Mouse (Mus musculus) adrenal gland, postnatal 14 days (tissue): ENCODE results near the gene C530008M17Rik. TPM values are rescaled to one million over a fixed set of nuclear protein-coding genes. Genes with fewer than 3 reads are reported as not detected.

Experiments
- DNase-seq: peaks from one replicate; pipeline ENCODE4 v3.0.0; 2021; ENCODE audit warnings: mixed read lengths
- long read RNA-seq, 2 experiments: library from polyadenylated mRNA; stranded (forward); transcript quantifications; one replicate each; pipeline ENCODE4 v2.0.0; 2021
- total RNA-seq: library from RNA; stranded (reverse); gene quantifications from 2 replicates; pipeline ENCODE4 v1.2.3, GENCODE M21; 2021

Gene C530008M17Rik
- total RNA-seq = 12.0 and 16.7 TPM in 2 replicates
- long read RNA-seq, experiment 1, partial matches to known transcripts = 0 of 7 reads
- long read RNA-seq, experiment 1, other reads (novel, unspliced or antisense) = 7 of 7 reads
- long read RNA-seq, experiment 2, partial matches to known transcripts = 4 of 5 reads
- long read RNA-seq, experiment 2, other reads (novel, unspliced or antisense) = 1 of 5 reads

- no peak for DNase-seq
These were observed at the start of gene C530008M17Rik for GRCm38 (mm10) chr5:76656212-76656611. C530008M17Rik (plus strand) TSS chr5:76656512.

- DNase-seq = no peak
These were observed 46.5 kb upstream of the C530008M17Rik start for GRCm38 (mm10) chr5:76609702-76610370.

GRCm38 (mm10) chr5:76612867-76613499, 43.3 kb upstream of the C530008M17Rik start:
- no peak for DNase-seq

DNA sequence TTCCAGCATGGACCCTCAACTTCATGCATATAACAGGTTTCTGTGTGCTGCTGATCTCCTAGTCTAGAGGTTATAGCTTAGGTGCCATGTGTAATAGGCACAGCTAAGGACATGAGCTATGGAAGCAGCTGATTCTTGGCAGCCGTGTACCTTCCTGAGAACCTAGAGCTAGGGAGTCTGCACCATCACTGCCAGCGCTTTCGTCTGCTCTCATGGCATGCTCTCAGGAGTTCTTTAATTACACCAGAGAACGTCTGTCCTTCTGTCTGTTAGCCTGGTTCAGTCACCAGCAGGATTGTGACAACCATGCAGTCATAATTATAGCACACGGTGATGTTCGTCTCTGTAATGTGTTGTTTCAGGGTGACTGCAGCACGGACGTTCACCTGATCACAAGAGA, 41.0 kb upstream of the C530008M17Rik start:
- DNase-seq = no peak

GRCm38 (mm10) chr5:76616196-76616747, 40.0 kb upstream of the C530008M17Rik start:
- no peak for DNase-seq

DNA sequence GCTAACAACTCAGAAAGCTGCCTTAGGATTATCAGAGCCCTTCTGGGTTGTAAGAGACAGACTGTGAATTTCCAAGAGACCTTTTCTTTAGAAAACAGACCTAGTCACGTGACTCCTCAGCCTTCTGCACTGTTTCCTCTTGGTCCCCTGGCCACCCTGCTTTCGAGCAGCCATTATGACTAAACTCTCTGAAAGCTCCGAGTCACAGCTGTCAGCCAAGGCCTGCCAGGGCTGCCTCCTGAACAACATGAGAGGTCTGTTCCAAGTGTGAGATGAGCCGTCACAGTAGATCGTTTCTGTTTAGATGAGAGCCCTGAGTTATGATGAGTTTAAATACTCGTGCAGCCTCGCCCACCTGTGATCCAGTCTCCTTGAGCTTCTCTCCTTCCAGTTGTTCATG, 37.6 kb upstream of the C530008M17Rik start:
- DNase-seq = no peak

DNA sequence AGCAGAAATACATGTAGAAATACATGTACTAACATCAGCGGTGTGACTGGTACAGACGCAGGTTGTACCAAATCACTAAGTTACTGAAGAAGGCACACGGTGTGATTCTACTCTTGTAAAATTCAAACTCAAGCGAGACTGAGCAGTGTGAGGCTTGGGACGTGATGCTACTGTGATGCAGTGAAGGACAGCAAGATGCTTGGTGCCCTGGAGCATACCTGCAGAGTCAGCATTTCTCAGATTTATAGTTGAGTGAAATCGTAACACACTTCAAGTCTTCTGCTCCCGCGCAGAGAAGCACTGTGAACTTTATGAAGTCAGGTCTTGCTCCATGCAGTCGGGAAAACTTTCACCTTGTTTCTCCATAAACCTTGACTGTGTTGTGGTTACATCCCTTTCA, 32.6 kb upstream of the C530008M17Rik start:
- no peak for DNase-seq

GRCm38 (mm10) chr5:76627770-76628169, 28.5 kb upstream of the C530008M17Rik start:
- no peak for DNase-seq

GRCm38 (mm10) chr5:76634012-76634411, 22.3 kb upstream of the C530008M17Rik start:
- no peak for DNase-seq

DNA sequence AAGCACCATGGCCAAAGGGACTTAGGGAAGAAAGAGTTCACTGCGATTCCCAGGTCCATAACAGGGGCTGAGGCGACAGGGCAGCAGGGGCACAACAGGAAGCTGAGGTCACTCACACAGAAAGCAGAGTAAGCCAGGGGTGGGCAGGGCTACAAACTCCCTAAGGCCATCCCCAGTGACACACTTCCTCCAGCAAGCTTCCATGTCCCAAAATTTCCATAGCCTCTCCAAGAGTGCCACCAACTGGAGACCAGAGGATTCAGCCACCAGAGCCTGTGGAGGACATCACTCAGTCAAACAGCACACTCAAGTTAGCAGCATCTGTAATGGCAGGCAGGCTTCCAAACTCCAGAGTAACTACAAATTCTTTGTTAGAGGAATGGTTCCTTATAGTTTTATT, 20.7 kb upstream of the C530008M17Rik start:
- DNase-seq = peak; percentile 23

DNA sequence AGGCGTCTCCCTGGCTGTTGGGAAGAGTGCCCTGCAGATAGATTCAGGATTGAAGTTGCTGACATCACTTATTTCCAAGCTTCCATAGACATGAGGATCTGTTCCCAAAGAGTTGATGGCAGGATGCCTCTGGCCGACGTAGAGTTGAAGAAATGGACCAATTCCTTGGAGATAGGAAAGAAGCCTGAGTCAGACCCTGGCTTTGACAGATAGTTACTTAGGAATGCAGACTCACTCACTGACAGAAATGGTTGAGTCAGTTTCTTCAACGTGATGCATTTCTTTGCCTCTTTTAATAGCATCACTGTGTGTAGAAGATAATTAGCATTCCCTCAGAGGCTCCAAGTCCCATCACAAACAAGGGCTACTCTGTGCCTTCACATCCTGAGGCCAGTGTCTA, 14.2 kb upstream of the C530008M17Rik start:
- DNase-seq = no peak

- DNase-seq = no peak
These were observed 12.1 kb upstream of the C530008M17Rik start for GRCm38 (mm10) chr5:76644234-76644633.

- no peak for DNase-seq
These were observed 11.0 kb upstream of the C530008M17Rik start for GRCm38 (mm10) chr5:76645091-76645868.

DNA sequence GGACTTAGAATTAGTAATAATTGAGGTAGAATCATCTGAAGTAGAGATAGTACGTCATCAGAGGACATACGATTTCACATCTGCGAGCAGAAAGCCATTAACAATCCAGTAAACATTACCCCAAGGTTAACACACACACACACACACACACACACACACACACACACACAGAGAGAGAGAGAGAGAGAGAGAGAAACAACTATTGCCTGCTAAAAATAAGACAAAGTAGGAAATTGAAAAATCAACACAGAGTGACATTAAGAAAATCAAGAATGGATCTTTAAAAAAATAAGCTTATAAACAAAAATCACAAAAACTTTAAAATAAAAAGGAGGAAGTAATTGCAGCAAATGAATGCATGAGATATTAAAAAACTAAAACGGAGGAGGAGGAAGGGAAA, 6.4 kb upstream of the C530008M17Rik start:
- DNase-seq = no peak

DNA sequence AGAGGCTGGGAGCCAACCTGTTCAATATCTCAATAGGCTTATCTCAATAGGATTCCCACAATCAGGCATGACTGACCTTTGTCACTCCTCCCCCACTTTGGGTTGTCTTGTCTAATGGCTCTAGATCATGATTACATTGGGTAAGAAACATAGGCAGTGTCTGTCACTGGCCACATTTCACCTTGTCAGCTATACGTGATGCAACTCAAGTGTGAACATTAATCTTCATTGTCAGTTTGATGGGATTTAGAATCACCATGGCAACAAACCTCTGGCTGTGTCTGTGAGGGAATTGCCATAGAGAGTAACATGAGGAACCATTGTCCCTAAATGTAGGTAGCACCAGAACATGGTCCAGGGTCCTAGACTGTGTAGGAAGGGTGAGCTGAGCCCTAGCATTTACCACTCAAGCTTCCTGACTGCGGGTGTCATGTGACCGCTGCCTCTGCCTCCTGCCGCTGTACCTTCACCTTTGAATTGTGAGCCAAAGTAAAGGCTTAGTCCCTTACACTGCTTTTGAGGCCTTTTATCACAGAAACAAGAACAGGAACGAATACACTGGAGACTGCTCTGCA, 5.1 kb upstream of the C530008M17Rik start:
- no peak for DNase-seq

GRCm38 (mm10) chr5:76657245-76658083, 1.2 kb downstream of the C530008M17Rik start:
- peak; percentile 83 for DNase-seq

DNA sequence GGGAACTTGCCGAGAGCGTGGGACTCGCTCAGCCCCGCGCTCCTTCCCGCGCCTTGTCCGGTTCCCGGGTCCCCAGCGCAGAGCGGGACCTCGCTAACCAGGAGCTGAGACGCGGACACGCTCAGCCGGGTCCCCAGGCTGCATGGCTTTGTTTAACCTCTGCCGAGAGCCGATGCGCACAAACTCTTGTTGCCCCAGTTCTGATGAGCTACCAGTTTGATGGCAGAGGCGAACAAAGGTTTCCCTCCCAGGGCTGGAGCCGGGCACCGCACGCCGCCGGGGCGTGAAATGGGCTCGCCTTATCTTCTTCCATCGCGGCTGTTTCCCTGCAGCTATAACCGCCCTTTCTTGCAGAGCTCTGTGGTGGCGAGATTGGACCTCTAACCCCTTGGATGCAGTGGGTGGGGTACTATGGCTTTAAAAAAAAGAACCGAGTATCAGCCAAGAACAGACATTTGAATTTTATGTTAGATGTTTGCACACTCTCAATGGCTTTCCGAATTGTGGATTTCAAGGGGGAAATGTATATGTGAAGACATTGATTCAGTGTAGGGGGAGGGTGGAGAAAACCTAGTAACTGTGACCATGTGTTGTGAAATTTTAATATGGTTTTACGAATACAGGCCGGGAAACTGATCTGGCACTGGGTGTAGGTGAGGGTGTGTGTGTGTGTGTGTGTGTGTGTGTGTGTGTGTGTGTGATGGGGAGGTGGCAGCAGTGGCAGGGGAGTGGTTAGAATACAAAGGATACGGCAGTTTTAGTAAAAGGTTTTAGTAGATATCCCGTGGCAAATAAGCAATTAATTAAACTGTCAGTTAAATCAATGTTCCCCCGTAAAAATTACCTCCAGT, 2.0 kb downstream of the C530008M17Rik start:
- DNase-seq = peak; percentile 53

DNA sequence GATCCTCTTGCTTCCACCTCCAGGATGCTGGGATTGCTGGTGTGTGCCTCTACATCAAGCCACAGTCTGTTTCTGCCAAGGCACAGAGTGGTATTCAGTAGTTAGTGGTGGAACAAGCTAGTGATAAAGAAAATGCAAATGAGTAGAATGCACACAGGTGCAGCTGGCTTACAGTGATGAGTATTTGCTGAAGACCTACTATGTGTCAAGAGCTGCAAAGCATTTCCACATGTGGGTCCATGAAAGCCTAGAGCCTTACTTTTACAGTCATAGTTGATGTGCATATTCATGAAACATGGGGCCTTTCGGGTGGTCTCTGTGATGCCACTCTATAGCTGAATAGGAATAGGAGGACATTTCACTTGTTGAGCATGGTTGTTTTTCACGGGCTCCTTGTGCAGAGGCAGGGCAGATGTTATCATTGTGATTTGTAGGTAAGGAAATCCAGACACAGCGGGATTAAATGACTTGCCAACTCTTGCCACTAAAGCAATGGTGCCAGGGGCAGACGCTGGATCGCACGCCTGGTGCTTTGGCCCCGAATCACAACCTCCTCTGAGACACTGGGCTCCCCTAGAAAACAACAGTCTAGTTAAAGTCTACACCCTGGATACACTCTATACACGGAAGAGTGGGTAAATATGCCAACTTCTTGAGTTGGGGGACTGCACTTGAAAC, 3.8 kb downstream of the C530008M17Rik start:
- no peak for DNase-seq

- peak; percentile 37 for DNase-seq
These were observed 5.0 kb downstream of the C530008M17Rik start for GRCm38 (mm10) chr5:76661310-76661709.

GRCm38 (mm10) chr5:76664936-76665335, 8.6 kb downstream of the C530008M17Rik start:
- DNase-seq = no peak
